Mouse (Mus musculus) midbrain, embryonic 16.5 days (tissue): ENCODE data around the gene Wrnip1. TPM values are rescaled to one million over a fixed set of nuclear protein-coding genes. Genes with fewer than 3 reads are reported as not detected.

Source experiments
- ATAC-seq: fragments of 200-750 bp; cut with Nextera tagmentation; 2 replicates; pipeline ENCODE4 v1.8.0; 2017; ENCODE audit warnings: moderate TSS enrichment
- H3K27ac ChIP-seq: fragments of 300-500 bp; sonication (generic); 2 replicates; pipeline ENCODE4 v1.5.1; 2014; ENCODE audit warnings: mild to moderate bottlenecking, low read length, mixed read lengths
- H3K27me3 ChIP-seq: fragments of 300-500 bp; sonication (generic); 2 replicates; pipeline ENCODE4 v1.6.1; 2014; ENCODE audit warnings: low read depth, low read length, mixed read lengths; ENCODE audit not compliant: control insufficient read depth, insufficient read depth
- H3K36me3 ChIP-seq: fragments of 300-500 bp; sonication (generic); 2 replicates; pipeline ENCODE4 v1.6.1; 2014; ENCODE audit warnings: mild to moderate bottlenecking, low read length, moderate library complexity, mixed read lengths; ENCODE audit not compliant: control insufficient read depth, insufficient read depth
- H3K4me1 ChIP-seq: fragments of 300-500 bp; sonication (generic); 2 replicates; pipeline ENCODE4 v1.6.1; 2014; ENCODE audit warnings: mild to moderate bottlenecking, low read length, mixed read lengths; ENCODE audit not compliant: control insufficient read depth, insufficient read depth
- H3K4me2 ChIP-seq: fragments of 300-500 bp; sonication (generic); 2 replicates; pipeline ENCODE4 v1.6.1; 2014; ENCODE audit warnings: mild to moderate bottlenecking, low read length, mixed read lengths
- H3K4me3 ChIP-seq: fragments of 300-500 bp; sonication (generic); 2 replicates; pipeline ENCODE4 v1.5.1; 2014; ENCODE audit warnings: low read depth, mild to moderate bottlenecking, low read length, moderate library complexity, mixed read lengths
- H3K9ac ChIP-seq: fragments of 300-500 bp; sonication (generic); 2 replicates; pipeline ENCODE4 v1.6.1; 2014; ENCODE audit warnings: low read depth, low read length, mixed read lengths
- H3K9me3 ChIP-seq: fragments of 300-500 bp; sonication (generic); replicated peaks from 2 replicates; pipeline ENCODE4 v1.6.1; 2014; ENCODE audit warnings: mild to moderate bottlenecking, low read length, mixed read lengths; ENCODE audit not compliant: control insufficient read depth, poor library complexity, severe bottlenecking
- whole genome bisulfite sequencing: fragments of 180-500 bp; shearing (Covaris S2); extraction: QIAGEN DNeasy Blood & Tissue Kit; methylation state at CpG from one replicate; pipeline ENCODE4 v1.1.7; 2014; 5-methylcytosine and 5-hydroxymethylcytosine counted together
- polyA plus RNA-seq: library from polyadenylated mRNA; unstranded; fragments of >200 nt; fragmentation: Nextera tagmentation; extraction: Ambion mirVana; gene quantifications from 2 replicates; pipeline ENCODE4 v1.2.1, GENCODE M21; 2015

Gene Wrnip1
- polyA plus RNA-seq, 1 experiment from 2014 or later = 32.5 TPM

- Histone ChIP-seq H3K36me3 (no peaks in the 10 kb centered on the region), H3K4me2 (no peak overlapping the region), H3K4me3 (no peak overlapping the region), H3K27me3 (no peaks in the 10 kb centered on the region), H3K9ac (no peak overlapping the region), H3K9me3 (no peaks in the 10 kb centered on the region), H3K4me1 (no peaks in the 10 kb centered on the region), H3K27ac (no peak overlapping the region)
- no peak for ATAC-seq
- 63% methylated on average over 5 of the region's 5 CpGs for WGBS
Observed at GRCm38 (mm10) chr13:32868843-32869242, 67.0 kb downstream of the Wrnip1 start.

Other genes with a start within 250 kb of the Wrnip1 start
- gene Mylk4, start 18.1 kb upstream of the Wrnip1 start, polyA plus RNA-seq = 0.10 and 0.17 TPM in 2 replicates
- gene D930007J09Rik, start 811 bp downstream of the Wrnip1 start, polyA plus RNA-seq = not detected in 2 replicates
- gene Serpinb1a, start 49.1 kb downstream of the Wrnip1 start, polyA plus RNA-seq = 1.7 and 2.3 TPM in 2 replicates
- gene Serpinb1c, start 96.2 kb downstream of the Wrnip1 start, polyA plus RNA-seq = not detected in 2 replicates
- 1.2 and 2.0 TPM in 2 replicates for gene Serpinb6b, start 163.2 kb downstream of the Wrnip1 start, polyA plus RNA-seq
- gene Serpinb9, start 201.2 kb downstream of the Wrnip1 start, polyA plus RNA-seq = 1.9 and 2.0 TPM in 2 replicates
- gene Serpinb9b, start 225.4 kb downstream of the Wrnip1 start, polyA plus RNA-seq = 0.13 and 0.30 TPM in 2 replicates